Mouse (Mus musculus): ENCODE measurements around the gene Gm21732. TPM values are rescaled to one million over a fixed set of nuclear protein-coding genes. Genes with fewer than 3 reads are reported as not detected.

The Gm21732 gene
- polyA plus RNA-seq (2014; fragmentation: Illumina TruSeq; extraction: RNeasy Lipid Tissue Mini Kit (QIAGEN cat#74804); ENCODE audit: insufficient read depth, low read depth, low replicate concordance), result not detected

GRCm38 (mm10) chrY:38575591-38575990, at the start of gene Gm21732:
Gene Gm21732 (minus strand): TSS chrY:38575691.

Other genes with a start within 250 kb of the Gm21732 start
- not detected for gene Gm20897, start 73.5 kb downstream of the Gm21732 start, polyA plus RNA-seq (2014; fragmentation: Illumina TruSeq; extraction: RNeasy Lipid Tissue Mini Kit (QIAGEN cat#74804); ENCODE audit: insufficient read depth, low read depth, low replicate concordance)

Measured in lung, adult 10 weeks (tissue).